Mouse (Mus musculus) liver, embryonic 13.5 days (tissue): ENCODE measurements around the gene Adck2. TPM values are rescaled to one million over a fixed set of nuclear protein-coding genes. Genes with fewer than 3 reads are reported as not detected.

Experiments used
- ATAC-seq: fragments of 200-750 bp; cut with Nextera tagmentation; 2 replicates; pipeline ENCODE4 v1.8.0; 2017; ENCODE audit warnings: low read depth, mild to moderate bottlenecking, moderate number of reproducible peaks, moderate library complexity
- DNase-seq: peaks from one replicate; pipeline ENCODE4 v3.0.0; 2022
- H3K27ac ChIP-seq: fragments of 300-500 bp; sonication (generic); 2 replicates; pipeline ENCODE4 v1.5.1; 2015; ENCODE audit warnings: moderate library complexity, mild to moderate bottlenecking, inconsistent platforms
- H3K27me3 ChIP-seq: fragments of 300-500 bp; sonication (generic); 2 replicates; pipeline ENCODE4 v1.6.1; 2015; ENCODE audit warnings: mild to moderate bottlenecking, inconsistent platforms
- H3K36me3 ChIP-seq: fragments of 300-500 bp; sonication (generic); 2 replicates; pipeline ENCODE4 v1.6.1; 2015; ENCODE audit warnings: mild to moderate bottlenecking, inconsistent platforms
- H3K4me1 ChIP-seq: fragments of 300-500 bp; sonication (generic); replicated peaks from 2 replicates; pipeline ENCODE4 v1.6.1; 2015; ENCODE audit warnings: inconsistent platforms
- H3K4me2 ChIP-seq: fragments of 300-500 bp; sonication (generic); 2 replicates; pipeline ENCODE4 v1.6.1; 2015; ENCODE audit warnings: inconsistent platforms, mild to moderate bottlenecking, moderate library complexity
- H3K4me3 ChIP-seq: fragments of 300-500 bp; sonication (generic); replicated peaks from 2 replicates; pipeline ENCODE4 v1.5.1; 2015; ENCODE audit warnings: mild to moderate bottlenecking, inconsistent platforms
- H3K9ac ChIP-seq: fragments of 300-500 bp; sonication (generic); 2 replicates; pipeline ENCODE4 v1.6.1; 2015; ENCODE audit warnings: mild to moderate bottlenecking, inconsistent platforms
- H3K9me3 ChIP-seq: fragments of 300-500 bp; sonication (generic); replicated peaks from 2 replicates; pipeline ENCODE4 v1.6.1; 2016; ENCODE audit warnings: inconsistent platforms
- WGBS: fragments of 180-500 bp; shearing (Covaris S2); methylation state at CpG from one replicate; pipeline ENCODE4 v1.1.7; 2015; ENCODE audit not compliant: insufficient replicate concordance; 5-methylcytosine and 5-hydroxymethylcytosine counted together
- polyA plus RNA-seq: library from polyadenylated mRNA; unstranded; fragments of >200 nt; fragmentation: Nextera tagmentation; extraction: Ambion mirVana; gene quantifications from 2 replicates; pipeline ENCODE4 v1.2.1, GENCODE M21; 2015

The Adck2 gene
- polyA plus RNA-seq, 1 experiment from 2014 or later: 8.9 TPM

DNA sequence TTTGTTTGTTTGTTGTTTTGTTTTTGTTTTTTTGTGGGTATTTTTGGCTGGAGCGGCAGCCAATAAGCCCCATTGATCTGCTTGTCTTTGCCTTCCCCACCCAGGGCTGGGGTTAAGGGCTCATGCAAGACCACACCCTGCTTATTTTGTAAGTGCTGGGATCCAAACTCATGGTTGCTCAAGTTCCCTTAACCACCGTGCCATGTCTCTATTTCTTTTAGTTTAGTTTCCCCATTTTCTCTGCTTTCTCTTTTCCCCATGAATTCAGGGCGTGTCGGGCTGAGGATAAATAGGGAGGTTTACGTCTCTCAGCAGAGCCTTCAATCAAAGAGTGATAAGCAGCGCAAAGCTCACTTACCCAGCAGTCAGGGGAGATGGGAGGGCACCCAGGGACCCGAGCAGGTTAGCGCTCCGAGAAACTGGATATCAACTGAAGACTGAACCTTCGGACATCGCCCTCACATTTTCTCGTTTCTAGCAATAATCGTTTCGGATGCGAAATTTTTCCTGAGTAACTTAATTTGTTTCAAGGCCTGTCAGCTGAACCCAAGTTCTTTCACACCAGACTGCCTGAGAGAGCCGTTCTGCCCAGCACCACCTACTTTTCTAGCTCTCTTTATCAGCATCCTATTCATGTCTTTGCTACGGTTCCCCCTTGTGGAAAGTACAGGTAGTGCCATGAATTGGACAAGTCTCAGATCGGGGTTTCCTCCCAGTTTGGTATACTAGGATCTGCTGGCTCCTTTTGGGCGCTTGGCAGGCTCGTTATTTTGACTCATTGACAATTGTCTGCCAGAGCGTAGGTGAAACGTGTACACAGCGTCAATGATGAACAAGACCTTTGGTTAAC, 11.3 kb upstream of the Adck2 start:
- peaks cover 26% of the 10 kb centered on the region for H3K27me3 ChIP-seq
- H3K36me3 ChIP-seq: no peaks in the 10 kb centered on the region
- no peaks in the 10 kb centered on the region for H3K9me3 ChIP-seq
- DNase-seq (peak; percentile 73), ATAC-seq (peak; percentile 73)
- H3K4me2 ChIP-seq: peak overlapping the region; percentile 53
- H3K9ac ChIP-seq: no peak overlapping the region; the same call in 1 of the 2 replicates
- no peak overlapping the region for H3K27ac ChIP-seq
- whole genome bisulfite sequencing: 11% methylated on average over 23 of the region's 23 CpGs
- H3K4me1 ChIP-seq: peaks cover 16% of the 10 kb centered on the region
- peak overlapping the region; percentile 26 for H3K4me3 ChIP-seq

DNA sequence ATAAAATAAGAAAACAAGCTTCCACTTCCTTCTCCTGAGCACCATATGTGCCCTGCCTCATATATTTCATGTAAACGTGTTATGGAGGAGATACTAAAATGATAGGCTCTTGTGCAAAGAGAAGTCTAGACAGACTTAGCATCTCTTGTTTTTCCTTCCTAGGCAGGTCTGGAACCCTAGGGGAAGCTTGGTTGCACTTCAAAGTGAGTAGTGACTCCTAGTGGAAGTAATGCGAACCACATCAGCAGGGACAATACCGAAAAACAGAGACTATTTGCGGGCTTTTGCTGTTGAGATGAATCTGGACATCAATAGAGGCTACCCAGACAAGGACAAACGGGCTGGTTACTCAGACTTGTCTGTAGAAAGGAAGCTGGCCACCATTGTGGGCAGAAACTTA, 6.1 kb upstream of the Adck2 start:
- Histone ChIP-seq H3K27me3 (peaks cover 3% of the 10 kb centered on the region; the same call in 1 of the 2 replicates), H3K9me3 (no peaks in the 10 kb centered on the region), H3K36me3 (no peaks in the 10 kb centered on the region), H3K4me1 (peaks cover 5% of the 10 kb centered on the region), H3K4me3 (no peak overlapping the region), H3K4me2 (no peak overlapping the region), H3K27ac (no peak overlapping the region), H3K9ac (no peak overlapping the region)
- ATAC-seq: no peak
- WGBS: 13% methylated on average over 5 of the region's 5 CpGs
- DNase-seq: no peak

DNA sequence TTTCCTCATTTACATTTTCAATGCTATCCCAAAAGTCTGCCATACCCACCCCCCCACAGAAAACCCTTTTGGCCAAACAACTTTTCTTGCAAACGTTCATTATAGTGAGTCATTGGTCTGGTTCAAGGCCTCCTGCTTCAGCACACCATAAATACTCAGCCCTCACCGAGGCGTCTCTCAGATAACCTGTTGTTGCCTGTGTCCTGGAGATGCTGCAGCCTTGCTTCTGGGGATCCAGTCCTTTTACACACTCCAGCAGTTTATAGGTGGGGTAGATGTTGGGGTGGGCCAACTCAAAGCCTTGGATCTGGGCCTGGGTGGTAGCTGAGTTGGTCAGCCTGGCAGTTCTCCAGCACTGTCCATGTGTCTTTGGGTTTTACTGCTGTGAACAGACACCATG, 3.2 kb upstream of the Adck2 start:
- no peak for ATAC-seq
- Histone ChIP-seq H3K4me2 (no peak overlapping the region), H3K4me3 (no peak overlapping the region), H3K27ac (no peak overlapping the region), H3K9me3 (no peaks in the 10 kb centered on the region), H3K36me3 (no peaks in the 10 kb centered on the region), H3K4me1 (peaks cover 19% of the 10 kb centered on the region), H3K9ac (no peak overlapping the region), H3K27me3 (peaks cover 3% of the 10 kb centered on the region; the same call in 1 of the 2 replicates)
- WGBS: 67% methylated on average over 3 of the region's 3 CpGs
- no peak for DNase-seq

DNA sequence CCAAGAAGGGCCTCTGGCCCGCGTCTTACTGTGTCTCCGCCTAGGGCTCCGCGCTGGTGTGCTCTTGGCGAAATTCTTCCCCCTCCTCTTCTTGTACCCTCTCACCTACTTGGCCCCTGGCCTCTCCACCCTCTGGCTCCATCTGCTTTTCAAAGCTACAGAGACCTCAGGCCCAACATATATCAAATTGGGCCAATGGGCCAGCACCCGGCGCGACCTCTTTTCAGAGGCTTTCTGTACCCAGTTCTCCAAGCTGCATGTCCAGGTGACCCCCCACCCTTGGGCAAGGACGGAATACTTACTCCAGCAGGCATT, 839 bp downstream of the Adck2 start:
- H3K9me3 ChIP-seq: no peaks in the 10 kb centered on the region
- peaks cover 24% of the 10 kb centered on the region for H3K4me1 ChIP-seq
- H3K27ac ChIP-seq: peak overlapping the region; percentile 90
- H3K9ac ChIP-seq: peak overlapping the region; percentile 85
- peak overlapping the region; percentile 84 for H3K4me3 ChIP-seq
- 33% methylated on average over 10 of the region's 10 CpGs for WGBS
- no peak for ATAC-seq
- peaks cover 3% of the 10 kb centered on the region; the same call in 1 of the 2 replicates for H3K27me3 ChIP-seq
- DNase-seq: no peak
- peaks cover 14% of the 10 kb centered on the region; the same call in 1 of the 2 replicates for H3K36me3 ChIP-seq
- H3K4me2 ChIP-seq: peak overlapping the region; percentile 94

DNA sequence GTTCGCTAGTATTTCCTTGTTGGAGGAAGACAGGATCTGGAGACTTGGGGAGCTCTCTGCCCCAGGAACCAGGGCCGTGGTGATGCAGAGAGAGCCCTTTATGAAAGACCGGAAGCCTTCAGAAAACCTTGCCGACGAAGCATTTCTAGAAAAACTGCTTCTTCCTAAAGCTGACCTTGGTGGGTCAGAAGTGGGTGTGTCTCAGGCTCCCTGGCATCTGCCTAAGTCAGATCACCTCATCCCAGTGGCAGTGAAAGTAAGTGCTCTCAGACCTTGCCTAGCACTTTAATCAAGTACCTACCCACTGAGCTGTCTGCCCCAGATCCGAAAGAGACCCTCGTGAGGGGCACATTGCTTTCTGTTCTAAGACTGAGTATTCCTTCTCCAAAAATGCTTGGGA, 1.3 kb downstream of the Adck2 start:
- H3K27ac ChIP-seq: no peak overlapping the region
- ATAC-seq (no peak), DNase-seq (no peak)
- 64% methylated on average over 7 of the region's 7 CpGs for WGBS
- peaks cover 18% of the 10 kb centered on the region; the same call in 1 of the 2 replicates for H3K36me3 ChIP-seq
- peaks cover 28% of the 10 kb centered on the region for H3K4me1 ChIP-seq
- peak overlapping the region; percentile 84 for H3K4me3 ChIP-seq
- H3K9me3 ChIP-seq: no peaks in the 10 kb centered on the region
- peak overlapping the region; percentile 94 for H3K4me2 ChIP-seq
- H3K9ac ChIP-seq: peak overlapping the region; percentile 85; the same call in 1 of the 2 replicates
- peaks cover 3% of the 10 kb centered on the region; the same call in 1 of the 2 replicates for H3K27me3 ChIP-seq

DNA sequence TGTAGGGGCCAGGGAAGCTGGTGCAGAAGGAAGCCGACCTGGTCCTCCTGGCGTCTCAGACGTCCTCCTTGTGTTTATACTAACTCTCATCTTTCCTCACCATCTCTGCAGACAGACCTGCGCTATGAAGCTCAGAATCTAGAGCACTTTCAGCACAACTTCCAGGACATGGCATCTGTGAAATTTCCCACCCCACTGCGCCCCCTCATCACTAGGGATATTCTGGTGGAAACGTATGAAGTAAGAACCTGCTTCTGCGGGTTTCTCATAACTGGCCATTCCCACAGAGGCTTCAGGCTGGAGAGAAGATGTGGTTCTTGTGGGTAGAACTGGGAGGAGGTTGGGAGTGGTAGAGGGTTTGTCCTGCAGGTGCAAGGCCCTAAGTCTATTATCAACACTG, 5.9 kb downstream of the Adck2 start:
- WGBS: 88% methylated on average over 7 of the region's 7 CpGs
- H3K4me3 ChIP-seq: no peak overlapping the region
- ATAC-seq: no peak

DNA sequence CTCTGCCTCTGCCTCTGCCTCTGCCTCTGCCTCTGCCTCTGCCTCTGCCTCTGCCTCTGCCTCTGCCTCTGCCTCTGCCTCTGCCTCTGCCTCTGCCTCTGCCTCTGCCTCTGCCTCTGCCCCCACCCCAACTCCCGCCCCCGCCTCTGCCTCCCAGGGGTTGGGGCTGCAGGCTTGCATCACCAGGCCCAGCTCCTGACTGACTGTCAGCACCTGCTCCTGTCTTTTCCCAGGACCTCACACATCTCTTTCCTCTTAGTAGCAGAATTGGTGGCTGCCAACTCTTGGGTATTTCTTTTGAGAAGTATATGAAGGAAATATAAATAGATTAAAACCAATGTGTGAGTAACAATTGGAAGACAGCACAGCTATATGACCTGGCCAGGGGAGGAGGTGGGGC, 6.9 kb downstream of the Adck2 start:
- no peak for DNase-seq
- Histone ChIP-seq H3K36me3 (peaks cover 36% of the 10 kb centered on the region), H3K4me3 (no peak overlapping the region), H3K9ac (peak overlapping the region; percentile 59; the same call in 1 of the 2 replicates), H3K27ac (peak overlapping the region; percentile 80), H3K9me3 (no peaks in the 10 kb centered on the region), H3K4me1 (peaks cover 37% of the 10 kb centered on the region), H3K27me3 (no peaks in the 10 kb centered on the region), H3K4me2 (no peak overlapping the region; the same call in 1 of the 2 replicates)
- 65% methylated on average over 2 of the region's 2 CpGs for WGBS
- ATAC-seq: peak; percentile 18; the same call in 1 of the 2 replicates

More for the DNA sequence above, 5.9 kb downstream of the Adck2 start:
- H3K4me2 ChIP-seq: no peak overlapping the region
- H3K27ac ChIP-seq: no peak overlapping the region
- DNase-seq: no peak
- H3K9ac ChIP-seq: no peak overlapping the region
- H3K36me3 ChIP-seq: peaks cover 32% of the 10 kb centered on the region
- H3K9me3 ChIP-seq: no peaks in the 10 kb centered on the region
- H3K4me1 ChIP-seq: peaks cover 39% of the 10 kb centered on the region
- H3K27me3 ChIP-seq: no peaks in the 10 kb centered on the region

DNA sequence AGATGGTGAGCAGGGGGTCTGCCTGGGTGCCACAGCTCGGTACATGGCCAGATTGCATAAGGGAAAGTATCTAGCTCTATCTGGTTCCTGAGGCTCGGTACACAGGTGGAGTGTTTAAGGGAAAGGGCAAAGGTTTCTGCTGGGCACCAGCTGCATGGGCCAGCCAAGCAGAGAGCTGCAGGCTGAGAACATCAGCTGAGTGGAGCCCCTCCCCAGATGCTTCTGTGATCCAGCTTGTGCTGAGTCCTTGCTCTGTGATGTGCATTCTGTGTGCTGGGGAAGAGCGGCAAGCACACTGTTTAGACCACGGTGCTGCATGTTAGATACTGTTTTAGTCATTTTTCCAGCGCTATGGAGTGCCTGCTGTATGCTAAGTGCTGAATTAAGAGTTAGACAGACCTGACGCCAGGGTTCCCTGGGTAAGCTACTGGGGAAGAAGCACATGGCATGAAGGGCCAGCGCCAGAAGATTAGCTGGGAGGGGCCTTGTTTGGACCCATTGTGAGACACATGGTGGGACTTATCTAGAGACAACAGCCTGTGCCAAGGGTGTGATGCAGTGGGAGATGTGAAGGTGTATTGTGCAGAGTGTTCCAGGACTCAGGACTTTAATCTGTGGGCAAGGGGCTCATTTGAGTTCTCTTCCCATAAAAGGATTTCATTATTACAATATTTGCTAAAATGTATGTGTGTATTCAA, 7.6 kb downstream of the Adck2 start:
- ATAC-seq (peak; percentile 93), DNase-seq (peak; percentile 72)
- Histone ChIP-seq H3K9ac (peak overlapping the region; percentile 59), H3K4me2 (peak overlapping the region; percentile 46), H3K4me3 (no peak overlapping the region; the same call in 1 of the 2 replicates), H3K9me3 (no peaks in the 10 kb centered on the region), H3K27me3 (no peaks in the 10 kb centered on the region), H3K27ac (peak overlapping the region; percentile 80), H3K4me1 (peaks cover 39% of the 10 kb centered on the region), H3K36me3 (peaks cover 42% of the 10 kb centered on the region)
- WGBS: 42% methylated on average over 7 of the region's 7 CpGs

DNA sequence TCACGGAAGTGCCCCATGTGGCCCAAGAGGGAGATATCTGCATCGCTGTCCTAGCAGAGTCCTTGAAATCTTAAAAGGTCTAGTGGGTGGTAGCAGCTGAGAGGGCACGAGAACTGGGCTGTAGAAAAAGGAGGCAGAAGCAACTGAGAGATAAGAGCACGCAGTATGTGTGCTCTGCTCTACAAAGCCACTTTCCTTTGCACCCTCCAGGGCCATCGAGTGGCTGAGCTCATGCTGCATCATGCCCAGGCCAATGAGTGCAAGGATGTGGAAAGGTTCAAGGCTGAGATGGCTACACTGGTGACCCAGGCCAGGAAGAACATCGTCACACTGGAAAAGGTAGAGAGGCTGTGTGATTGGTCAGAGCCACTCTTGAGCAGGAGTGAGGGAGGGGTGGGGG, 11.8 kb downstream of the Adck2 start, which contains the start of gene Gm42420:
Gene Gm42420, plus strand, starts transcription at position 237 of the 400 bp plus-strand sequence.
- ATAC-seq: peak; percentile 37
- no peaks in the 10 kb centered on the region for H3K9me3 ChIP-seq
- whole genome bisulfite sequencing: 62% methylated on average over 6 of the region's 6 CpGs

DNA sequence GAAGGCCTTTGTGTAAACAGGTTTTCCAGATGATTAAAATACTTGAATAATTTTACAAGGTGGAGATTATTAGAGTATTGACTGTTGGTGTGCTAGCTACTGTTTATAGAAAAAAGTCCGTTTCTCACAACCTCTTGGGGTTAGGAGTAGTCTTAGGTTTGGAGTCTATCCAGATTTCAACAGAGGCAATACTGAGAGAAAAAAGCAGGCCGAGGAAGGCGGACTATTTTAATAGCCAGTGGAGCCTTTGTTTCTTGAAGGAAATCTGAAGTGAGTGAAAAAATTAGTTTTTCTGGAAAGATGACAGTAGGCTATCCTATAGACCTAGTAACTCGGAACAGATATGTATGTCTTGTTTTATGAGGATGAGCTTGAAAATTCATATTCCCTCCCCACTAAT, 17.8 kb downstream of the Adck2 start:
- Histone ChIP-seq H3K36me3 (peaks cover 25% of the 10 kb centered on the region), H3K4me1 (peaks cover 23% of the 10 kb centered on the region), H3K9ac (no peak overlapping the region), H3K9me3 (no peaks in the 10 kb centered on the region), H3K4me2 (peak overlapping the region; percentile 82), H3K4me3 (peak overlapping the region; percentile 84; the same call in 1 of the 2 replicates), H3K27ac (no peak overlapping the region), H3K27me3 (no peaks in the 10 kb centered on the region)
- DNase-seq (no peak), ATAC-seq (no peak)
- WGBS: 82% methylated on average over 4 of the region's 4 CpGs

More for the DNA sequence above, 11.8 kb downstream of the Adck2 start, which contains the start of gene Gm42420:
- H3K27me3 ChIP-seq: no peaks in the 10 kb centered on the region
- peaks cover 49% of the 10 kb centered on the region for H3K36me3 ChIP-seq
- no peak within 1 kb of the TSS for H3K27ac ChIP-seq
- H3K4me2 ChIP-seq: no peak within 1 kb of the TSS
- no peak within 1 kb of the TSS for H3K4me3 ChIP-seq
- H3K9ac ChIP-seq: 0 out of 2 replicates have a peak within 1 kb of the TSS, but pooled peaks have one; percentile 29
- no peak for DNase-seq
- peaks cover 26% of the 10 kb centered on the region for H3K4me1 ChIP-seq
